Mouse (Mus musculus): Measurements from ENCODE around the gene Tm6sf2.

DNA sequence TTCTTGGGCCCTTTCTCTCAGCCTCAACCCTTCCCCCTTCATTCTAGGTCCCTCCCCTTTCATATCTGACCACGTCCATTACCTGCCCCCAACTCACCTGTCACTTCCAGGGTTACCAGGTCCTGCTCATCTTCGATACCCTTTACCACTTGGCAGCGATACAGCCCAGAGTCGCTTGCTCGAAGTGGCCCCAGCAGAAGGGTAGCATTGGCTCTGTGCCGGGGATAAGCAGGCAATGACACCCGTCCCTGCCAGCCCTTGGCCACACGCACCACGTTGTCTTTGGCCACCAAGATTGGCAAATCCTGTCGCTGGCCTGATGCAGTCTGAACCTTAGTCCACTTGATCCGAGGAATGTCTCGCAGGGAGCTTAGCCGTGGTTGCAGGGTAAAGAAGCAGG lies 42.2 kb downstream of the Tm6sf2 start:
- TF ChIP-seq CTCF (IDR thresholded peaks at IDR 0.05; ENCODE audit: borderline replicate concordance, control insufficient read depth, extremely low read depth, insufficient read depth, low read length, poor library complexity), result no peak
- no peak for TF ChIP-seq POLR2A (IDR thresholded peaks at IDR 0.05; ENCODE audit: control insufficient read depth, extremely low read depth, insufficient read depth, low read length, poor library complexity)
